Mouse (Mus musculus) liver, postnatal 0 days (tissue): Measurements from ENCODE around the gene Olfr267. TPM values are rescaled to one million over a fixed set of nuclear protein-coding genes. Genes with fewer than 3 reads are reported as not detected.

Experiments used
- ATAC-seq: fragments of 200-750 bp; cut with Nextera tagmentation; 2 replicates; pipeline ENCODE4 v1.8.0; 2017; ENCODE audit warnings: mild to moderate bottlenecking, moderate library complexity
- DNase-seq: peaks from one replicate; pipeline ENCODE4 v3.0.0-alpha.2; 2016
- H3K27ac ChIP-seq: fragments of 300-500 bp; sonication (generic); 2 replicates; pipeline ENCODE4 v1.5.1; 2014; ENCODE audit warnings: antibody characterized with exemption, moderate library complexity, mild to moderate bottlenecking, low read depth
- H3K27me3 ChIP-seq: fragments of 300-500 bp; sonication (generic); 2 replicates; pipeline ENCODE4 v1.6.1; 2014; ENCODE audit warnings: low read length, control low read depth, mixed read lengths; ENCODE audit not compliant: insufficient read depth
- H3K36me3 ChIP-seq: fragments of 300-500 bp; sonication (generic); replicated peaks from 2 replicates; pipeline ENCODE4 v1.6.1; 2014; ENCODE audit warnings: mild to moderate bottlenecking, control low read depth, low read length, moderate library complexity, mixed read lengths; ENCODE audit not compliant: insufficient read depth
- H3K4me1 ChIP-seq: fragments of 300-500 bp; sonication (generic); 2 replicates; pipeline ENCODE4 v1.6.1; 2014; ENCODE audit warnings: antibody characterized with exemption, mild to moderate bottlenecking, control low read depth; ENCODE audit not compliant: insufficient read depth
- H3K4me2 ChIP-seq: fragments of 300-500 bp; sonication (generic); 2 replicates; pipeline ENCODE4 v1.6.1; 2014; ENCODE audit warnings: low read depth, mild to moderate bottlenecking, low read length, moderate library complexity, mixed read lengths
- H3K4me3 ChIP-seq: fragments of 300-500 bp; sonication (generic); 2 replicates; pipeline ENCODE4 v1.5.1; 2014; ENCODE audit warnings: low read depth, low read length
- H3K9ac ChIP-seq: fragments of 300-500 bp; sonication (generic); replicated peaks from 2 replicates; pipeline ENCODE4 v1.6.1; 2014; ENCODE audit warnings: mild to moderate bottlenecking, moderate library complexity
- H3K9me3 ChIP-seq: fragments of 300-500 bp; sonication (generic); 2 replicates; pipeline ENCODE4 v1.6.1; 2016; ENCODE audit warnings: mild to moderate bottlenecking, control low read depth, low read length, mixed read lengths
- CTCF ChIP-seq: sonication (generic); IDR thresholded peaks from 2 replicates; pipeline ENCODE4 v1.5.1; 2016; ENCODE audit warnings: antibody characterized with exemption, low read depth
- EP300 ChIP-seq: IDR thresholded peaks from 2 replicates; pipeline ENCODE4 v1.6.1; 2016; ENCODE audit warnings: antibody characterized with exemption, low read depth, mild to moderate bottlenecking
- WGBS: fragments of 180-500 bp; shearing (Covaris S2); extraction: QIAGEN DNeasy Blood & Tissue Kit; methylation state at CpG from one replicate; pipeline ENCODE4 v1.1.7; 2014; ENCODE audit not compliant: insufficient replicate concordance; 5-methylcytosine and 5-hydroxymethylcytosine counted together
- polyA plus RNA-seq: library from polyadenylated mRNA; unstranded; fragments of >200 nt; fragmentation: Nextera tagmentation; extraction: Ambion mirVana; gene quantifications from 2 replicates; pipeline ENCODE4 v1.2.1, GENCODE M21; 2015

Gene Olfr267
- polyA plus RNA-seq, 1 experiment from 2014 or later: not detected

DNA sequence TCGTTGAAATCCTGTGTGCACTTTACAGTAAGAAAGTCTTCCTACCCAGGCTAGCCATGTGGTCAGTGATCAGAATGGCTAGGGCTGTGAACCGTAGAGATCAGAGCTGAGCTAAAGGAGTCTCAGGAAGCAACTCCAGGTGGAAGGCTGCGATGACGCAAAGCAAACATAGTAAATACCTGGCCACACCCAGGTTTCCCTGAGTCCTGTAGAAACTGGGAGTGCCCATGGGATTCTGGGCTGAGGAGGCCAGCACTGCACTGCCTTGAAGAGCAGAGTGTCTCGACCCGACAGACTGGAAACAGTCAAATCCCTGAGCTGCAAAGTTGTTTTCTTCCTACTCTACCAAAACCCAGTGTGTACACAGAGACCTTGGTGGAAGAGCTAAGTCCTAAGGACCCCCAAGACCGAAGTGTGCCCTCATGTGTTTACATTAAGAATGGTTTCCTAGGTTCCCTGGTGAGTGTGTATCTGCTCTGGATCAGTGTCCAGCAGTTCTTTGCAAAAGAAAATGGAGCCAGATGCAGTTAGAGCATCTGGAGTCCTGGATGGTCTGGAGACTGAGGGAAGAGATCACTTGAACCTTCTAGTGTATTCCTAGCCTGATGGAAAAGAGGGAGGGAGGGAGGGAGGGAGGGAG, 41.8 kb downstream of the Olfr267 start:
- no peaks in the 10 kb centered on the region for H3K4me1 ChIP-seq
- no peaks in the 10 kb centered on the region for H3K9me3 ChIP-seq
- no peak for TF ChIP-seq CTCF
- TF ChIP-seq EP300: no peak
- DNase-seq (no peak), ATAC-seq (no peak)
- H3K27me3 ChIP-seq: no peaks in the 10 kb centered on the region
- H3K4me2 ChIP-seq: no peak overlapping the region
- no peaks in the 10 kb centered on the region for H3K36me3 ChIP-seq
- no peak overlapping the region for H3K4me3 ChIP-seq
- H3K27ac ChIP-seq: no peak overlapping the region
- 67% methylated on average over 7 of the region's 7 CpGs for WGBS
- no peak overlapping the region for H3K9ac ChIP-seq

- Histone ChIP-seq H3K36me3 (no peaks in the 10 kb centered on the region), H3K27me3 (no peaks in the 10 kb centered on the region), H3K4me2 (no peak overlapping the region), H3K9ac (no peak overlapping the region), H3K9me3 (no peaks in the 10 kb centered on the region), H3K4me3 (no peak overlapping the region), H3K27ac (no peak overlapping the region), H3K4me1 (no peaks in the 10 kb centered on the region)
- no peak for ATAC-seq
- no peak for TF ChIP-seq CTCF
- TF ChIP-seq EP300: no peak
- no peak for DNase-seq
- WGBS: 75% methylated on average over 18 of the region's 18 CpGs
These were observed 50.5 kb downstream of the Olfr267 start for GRCm38 (mm10) chr4:58736867-58737633.

Other genes with a start within 250 kb of the Olfr267 start
- gene Lpar1, start 233.8 kb downstream of the Olfr267 start, polyA plus RNA-seq: 2.4 TPM in 2 replicates
- gene Ecpas, start 125.0 kb upstream of the Olfr267 start, polyA plus RNA-seq: 9.1 and 13.0 TPM in 2 replicates
- 0.06 TPM in 1 of 2 replicates, not detected in the other for gene Zkscan16, start 155.9 kb upstream of the Olfr267 start, polyA plus RNA-seq
- 6.4 and 6.8 TPM in 2 replicates for gene Ptgr1, start 199.4 kb upstream of the Olfr267 start, polyA plus RNA-seq
- 12.5 and 13.8 TPM in 2 replicates for gene Dnajc25, start 207.3 kb upstream of the Olfr267 start, polyA plus RNA-seq
- 17.6 and 17.7 TPM in 2 replicates for gene Gm20503, start 215.5 kb upstream of the Olfr267 start, polyA plus RNA-seq
- gene Gng10, start 247.4 kb upstream of the Olfr267 start, polyA plus RNA-seq: 16.0 and 16.2 TPM in 2 replicates